Mouse (Mus musculus): Measurements from ENCODE around the gene Nek4.

Gene Nek4

DNA sequence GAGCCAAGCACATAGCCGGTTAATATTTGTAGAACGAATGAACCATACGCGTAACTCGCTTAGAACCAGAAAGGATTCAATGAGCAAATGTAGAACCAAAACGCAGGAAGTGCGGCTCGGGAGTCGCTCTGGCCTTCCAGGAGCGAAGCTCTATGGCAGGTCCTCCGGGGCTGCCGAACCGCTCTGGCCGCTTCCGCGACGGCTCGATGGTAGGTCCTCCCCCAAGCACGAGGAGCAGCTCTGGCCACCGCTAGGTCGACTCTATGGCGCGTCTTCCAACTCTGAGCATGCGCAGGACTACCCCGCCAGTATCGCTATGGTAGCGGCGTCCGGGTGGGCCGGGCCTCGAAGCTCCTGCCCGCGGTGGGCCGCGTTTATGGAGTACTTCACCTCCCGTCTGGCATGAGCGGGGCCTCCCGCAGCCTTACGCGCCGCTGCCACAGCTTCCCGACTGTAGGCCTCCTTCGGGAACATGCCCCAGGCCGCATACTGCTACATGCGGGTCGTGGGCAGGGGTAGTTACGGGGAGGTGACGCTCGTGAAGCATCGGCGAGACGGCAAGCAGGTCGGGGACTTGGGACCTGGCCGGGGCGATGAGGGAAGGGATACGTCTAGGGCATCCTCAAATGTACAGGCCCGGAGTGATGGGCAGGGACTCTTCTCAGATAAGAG, at the start of gene Nek4:
Gene Nek4, plus strand, starts transcription at position 224 of the 672 bp plus-strand sequence.
- peak; percentile 99 for DNase-seq (ENCODE audit: low read depth, low spot score)

GRCm38 (mm10) chr14:30902628-30903027, 48.5 kb upstream of the Nek4 start:
- no peak for DNase-seq (ENCODE audit: low read depth, low spot score)

DNA sequence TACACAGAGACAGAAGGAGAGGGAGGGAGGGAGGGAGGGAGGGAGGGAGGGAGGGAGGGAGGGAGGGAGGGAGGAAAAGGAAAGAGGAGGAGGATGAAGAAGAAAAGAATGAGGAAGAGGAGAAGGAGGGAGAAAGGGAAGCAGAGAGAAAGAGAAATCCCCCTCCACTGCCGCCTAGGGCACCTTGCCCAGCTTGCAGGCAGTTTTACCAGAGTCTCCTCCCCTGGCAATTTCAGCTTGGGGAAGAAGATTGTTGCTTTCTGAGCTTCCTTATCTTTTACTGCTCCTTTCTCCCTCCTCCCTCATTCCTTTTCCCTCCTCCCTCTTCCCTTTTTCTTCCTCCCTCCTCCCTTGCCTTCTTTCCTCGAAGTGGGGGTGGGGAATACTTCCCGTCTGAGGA, 48.1 kb upstream of the Nek4 start:
- DNase-seq (ENCODE audit: low read depth, low spot score): no peak

GRCm38 (mm10) chr14:30904307-30904706, 46.9 kb upstream of the Nek4 start:
- DNase-seq (ENCODE audit: low read depth, low spot score): no peak

- DNase-seq (ENCODE audit: low read depth, low spot score): no peak
Observed at GRCm38 (mm10) chr14:30906001-30906400, 45.2 kb upstream of the Nek4 start.

DNA sequence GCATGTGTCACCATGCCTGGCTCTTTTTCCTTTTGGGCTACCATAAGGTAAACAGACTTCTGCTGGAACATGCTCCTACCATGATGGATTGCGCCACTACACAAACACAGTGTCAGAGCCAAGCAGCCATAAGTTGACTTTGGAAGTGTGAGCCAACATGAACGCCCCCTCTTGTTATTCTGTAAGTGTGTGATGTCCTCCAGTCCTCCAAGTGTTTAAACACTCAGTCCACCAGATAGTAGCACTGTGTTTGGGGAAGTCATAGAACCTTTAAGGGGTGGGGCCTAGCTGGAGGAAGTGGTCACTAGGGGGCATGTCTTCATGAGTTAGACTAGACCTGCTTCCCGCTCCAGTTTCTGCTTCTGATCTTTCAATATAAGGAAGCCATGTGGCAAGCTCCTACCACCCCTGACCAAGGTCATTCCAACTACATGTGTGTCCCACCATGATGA, 43.3 kb upstream of the Nek4 start:
- DNase-seq (ENCODE audit: low read depth, low spot score): peak; percentile 20

DNA sequence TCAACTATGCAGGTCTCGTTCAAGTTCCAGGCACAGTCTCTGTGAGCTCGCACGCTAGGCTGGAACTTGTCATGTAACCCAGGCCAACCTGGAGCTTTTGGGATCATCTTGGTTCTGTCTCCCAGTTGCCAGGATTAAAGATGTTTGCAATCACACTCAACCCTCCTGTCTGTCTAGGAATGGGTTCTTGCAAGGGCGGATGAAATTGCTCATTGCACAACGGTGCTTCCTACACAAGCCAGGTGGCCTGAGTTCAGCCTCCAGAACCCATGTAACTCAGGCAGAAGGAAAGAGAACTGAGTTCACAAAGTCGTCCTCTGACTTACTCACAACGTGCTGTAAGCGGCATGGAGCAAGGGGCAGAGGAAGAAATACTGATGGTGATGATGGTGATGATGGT, 40.0 kb upstream of the Nek4 start:
- DNase-seq (ENCODE audit: low read depth, low spot score): no peak

- no peak for DNase-seq (ENCODE audit: low read depth, low spot score)
Observed at GRCm38 (mm10) chr14:30912641-30913040, 38.5 kb upstream of the Nek4 start.

DNA sequence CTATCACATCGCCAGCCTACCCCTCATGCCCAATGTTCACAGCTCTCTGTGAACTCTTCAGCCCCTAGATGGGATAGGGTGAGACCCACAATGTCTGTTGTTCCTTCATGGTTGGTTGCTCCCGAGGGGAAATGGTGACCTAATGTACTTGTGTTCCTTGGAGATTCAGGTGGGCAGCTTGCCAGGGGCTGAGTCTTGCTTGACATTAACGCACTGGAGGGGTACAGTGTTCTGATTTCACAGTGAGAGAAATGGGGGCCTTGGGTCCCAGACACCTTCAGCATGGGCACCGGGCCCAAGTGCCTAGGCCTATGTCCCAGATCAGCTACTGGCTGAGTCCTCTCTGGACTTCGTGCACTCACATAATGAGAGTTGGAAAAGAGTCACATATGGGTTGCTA, 37.8 kb upstream of the Nek4 start:
- no peak for DNase-seq (ENCODE audit: low read depth, low spot score)

- DNase-seq (ENCODE audit: low read depth, low spot score): peak; percentile 3
Observed at GRCm38 (mm10) chr14:30916516-30916915, 34.7 kb upstream of the Nek4 start.

GRCm38 (mm10) chr14:30922053-30922670, 29.0 kb upstream of the Nek4 start:
- DNase-seq (ENCODE audit: low read depth, low spot score): peak; percentile 21

DNA sequence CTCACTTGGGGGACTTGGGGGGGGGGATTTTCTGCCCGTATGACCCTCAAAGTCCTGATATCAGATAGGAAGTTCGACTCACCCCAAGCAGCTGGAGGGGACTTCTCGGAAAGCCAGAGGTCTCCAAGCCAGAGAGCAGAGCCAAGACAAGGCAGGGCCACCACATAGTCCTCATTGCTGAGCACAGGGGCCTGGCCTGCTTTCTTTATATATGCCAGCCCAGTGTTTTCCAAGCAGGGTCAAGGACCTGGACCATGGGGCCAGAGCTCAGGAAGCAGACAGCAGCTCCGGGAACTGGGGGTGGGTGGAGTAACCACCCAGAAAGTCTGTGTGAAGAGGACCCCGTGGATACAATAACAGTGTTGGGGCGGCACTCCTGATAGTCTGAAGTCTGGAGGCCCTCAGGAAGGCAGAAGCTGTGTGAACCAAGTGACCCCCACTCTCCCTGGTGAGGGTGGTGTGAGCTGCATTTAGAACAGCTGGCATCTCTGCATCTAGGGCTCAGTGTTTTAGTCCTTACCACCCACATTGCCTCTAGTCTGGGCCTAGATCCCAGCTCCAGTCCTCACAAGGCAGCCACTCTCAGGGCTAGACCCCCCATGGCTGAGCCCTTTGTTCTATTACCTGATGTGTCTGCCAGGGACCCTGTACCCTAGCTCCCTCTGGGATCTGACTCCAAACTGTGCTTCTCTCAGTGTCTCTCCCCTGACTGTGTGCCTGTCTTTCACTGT, 27.6 kb upstream of the Nek4 start, which contains the start of gene Itih3:
Gene Itih3, minus strand, starts transcription at position 386 of the 731 bp plus-strand sequence.
- DNase-seq (ENCODE audit: low read depth, low spot score): peak; percentile 33

DNA sequence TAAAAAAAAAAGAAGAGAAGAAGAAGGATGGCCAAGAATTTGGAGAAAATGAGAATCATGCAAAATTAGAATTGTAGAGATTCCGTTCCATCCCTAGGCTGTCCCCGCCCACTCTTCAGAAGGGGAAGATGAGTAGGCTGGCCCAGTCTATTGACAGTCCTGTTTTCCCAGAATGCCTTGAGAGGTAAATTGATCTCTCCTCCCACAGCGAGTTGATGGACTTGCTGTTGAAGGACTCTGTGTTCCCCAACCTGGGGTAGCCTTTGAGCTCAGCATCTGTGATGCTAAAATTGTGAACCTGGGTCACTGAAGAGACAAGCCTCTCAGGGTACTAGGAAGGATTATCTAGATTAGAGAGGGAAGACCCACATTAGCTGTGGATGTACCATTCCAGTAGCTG, 25.7 kb upstream of the Nek4 start:
- no peak for DNase-seq (ENCODE audit: low read depth, low spot score)

- DNase-seq (ENCODE audit: low read depth, low spot score): no peak
Observed at GRCm38 (mm10) chr14:30930386-30930785, 20.8 kb upstream of the Nek4 start.

GRCm38 (mm10) chr14:30933351-30933750, 17.8 kb upstream of the Nek4 start:
- no peak for DNase-seq (ENCODE audit: low read depth, low spot score)

DNA sequence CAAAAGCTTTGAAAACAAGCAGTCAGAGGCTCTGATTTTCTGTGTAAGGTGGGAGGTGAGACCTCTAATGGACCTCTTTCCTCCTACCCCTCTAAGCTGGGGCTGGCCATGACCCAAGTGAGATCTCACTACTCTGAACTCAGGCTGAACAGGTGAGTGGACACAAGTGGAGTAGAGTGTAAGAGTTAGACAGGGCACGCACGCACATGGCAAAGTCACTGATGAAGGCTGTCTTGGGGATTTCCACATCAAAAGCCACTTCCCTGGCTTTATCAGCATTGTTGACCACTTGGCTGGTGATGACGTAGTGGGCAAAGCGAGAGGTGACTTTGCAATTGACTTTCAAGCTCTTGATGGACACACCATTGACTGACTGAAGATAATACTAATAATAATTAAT, 8.9 kb upstream of the Nek4 start:
- DNase-seq (ENCODE audit: low read depth, low spot score): no peak

DNA sequence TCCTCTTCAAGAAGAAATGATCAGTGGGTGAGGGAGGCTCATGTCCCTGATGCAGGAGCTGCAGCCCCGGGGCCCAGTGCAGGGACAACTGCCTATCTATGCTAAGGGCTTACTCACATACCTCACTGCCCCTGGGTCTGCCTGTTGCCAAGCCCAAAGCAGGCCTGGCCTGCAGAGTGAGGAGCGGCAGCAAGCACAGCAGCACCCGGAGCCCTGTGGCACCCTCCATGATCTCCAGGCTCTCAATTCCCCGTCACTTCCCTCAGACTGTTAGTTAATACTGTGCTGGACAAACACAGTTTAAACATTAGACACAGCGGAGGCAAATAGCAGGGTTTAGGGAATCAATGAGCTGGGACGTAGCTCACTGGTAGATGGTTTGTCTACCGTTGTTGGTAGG, 8.1 kb upstream of the Nek4 start, which contains the start of gene Itih1:
Gene Itih1, minus strand, starts transcription at position 252 of the 400 bp plus-strand sequence.
- no peak for DNase-seq (ENCODE audit: low read depth, low spot score)

GRCm38 (mm10) chr14:30943860-30944674, 7.1 kb upstream of the Nek4 start:
- DNase-seq (ENCODE audit: low read depth, low spot score): peak; percentile 33

DNA sequence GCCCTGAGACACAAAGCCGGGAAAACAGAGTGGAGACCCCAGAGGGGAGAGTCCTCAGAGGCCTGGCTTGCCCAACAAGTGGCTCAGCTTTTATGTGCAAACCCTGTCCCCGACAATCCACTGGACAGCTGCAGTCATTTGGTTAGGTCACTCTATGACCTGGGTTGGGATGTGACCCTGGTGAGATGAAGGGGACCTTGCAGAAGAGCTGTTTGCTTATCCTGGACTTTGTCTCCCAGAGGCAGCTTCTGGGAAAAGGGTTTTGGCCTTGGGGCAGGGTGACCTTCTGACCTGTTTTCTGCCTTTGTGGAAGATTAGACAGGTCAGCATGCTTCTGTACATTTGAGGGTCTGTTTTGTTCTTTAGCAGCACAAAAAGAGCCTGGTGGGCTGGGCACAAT, 6.4 kb upstream of the Nek4 start:
- no peak for DNase-seq (ENCODE audit: low read depth, low spot score)

GRCm38 (mm10) chr14:30949986-30950385, 1.2 kb upstream of the Nek4 start:
- DNase-seq (ENCODE audit: low read depth, low spot score): no peak

GRCm38 (mm10) chr14:30958517-30958916, 7.3 kb downstream of the Nek4 start:
- no peak for DNase-seq (ENCODE audit: low read depth, low spot score)

GRCm38 (mm10) chr14:30959031-30959430, 7.9 kb downstream of the Nek4 start:
- DNase-seq (ENCODE audit: low read depth, low spot score): no peak

All from brain, adult 2 months (tissue).